In the genomic region with DNA sequence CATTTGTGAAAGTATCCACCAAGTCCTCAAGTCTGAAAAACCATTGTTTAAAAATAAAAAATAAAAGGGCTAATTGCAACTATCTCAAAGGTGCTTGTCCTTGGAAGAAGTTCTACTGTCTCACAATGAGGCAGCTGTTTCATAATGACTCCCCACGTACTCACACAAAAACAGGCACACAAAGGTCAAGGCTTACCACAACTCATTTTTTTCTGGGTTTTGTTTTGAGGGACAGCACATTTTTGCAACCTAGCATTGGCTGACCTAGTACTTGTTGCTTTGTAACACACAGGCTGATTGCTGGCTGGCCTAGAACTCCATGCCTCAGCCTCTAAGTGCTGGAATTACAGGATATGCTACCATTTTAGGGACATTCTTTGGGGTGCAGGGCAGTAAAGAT, we compare ENCODE assay signal across 20 mouse cellular contexts. TPM values are rescaled to one million over a fixed set of nuclear protein-coding genes. Genes with fewer than 3 reads are reported as not detected.
DNase-seq lines count a peak whose midpoint lies in the region; ATAC-seq and TF ChIP-seq lines count a peak whose summit lies in the region.
"Had no signal": no experiment of that assay in that cellular context is flagged by ENCODE, and none has a peak within 500 bp of the region (broad histone marks: within the 10 kb centered on the region; RNA-seq: fewer than 3 reads in every experiment).

No protein-coding gene starts in this region.

- no peak overlapping the region for H3K4me3 ChIP-seq in lung, postnatal 0 days (ENCODE audit: low read depth, low read length)
- no peak overlapping the region for H3K4me3 ChIP-seq in CH12.LX (replicated peaks in 1 of 3; ENCODE audit: low read depth in 2 of 3, low read length in 2 of 3, poor library complexity in 1 of 3)
- no peak overlapping the region for H3K4me3 ChIP-seq in bone marrow macrophage, adult 2 months (ENCODE audit: insufficient read depth, low read length)
- no peak overlapping the region for H3K4me3 ChIP-seq in liver, postnatal 0 days (ENCODE audit: low read depth, low read length)
- H3K4me3 ChIP-seq in forebrain, embryonic 11.5 days (ENCODE audit: low read depth, low read length) = no peak overlapping the region
- H3K4me3 ChIP-seq in limb, embryonic 10.5 days = no peak overlapping the region
- H3K4me3 ChIP-seq: embryonic facial prominence, embryonic 12.5 days; forebrain, embryonic 10.5 days; heart, embryonic 12.5 days; hindbrain, embryonic 10.5 days; left cerebral cortex, adult 2 months; neural tube, embryonic 12.5 days had no signal

- H3K27me3 ChIP-seq in lung, postnatal 0 days (replicated peaks; ENCODE audit: insufficient read depth, low read length) = no peaks in the 10 kb centered on the region
- no peaks in the 10 kb centered on the region for H3K27me3 ChIP-seq in CH12.LX (replicated peaks)
- H3K27me3 ChIP-seq in liver, postnatal 0 days (ENCODE audit: insufficient read depth, low read length) = no peaks in the 10 kb centered on the region
- H3K27me3 ChIP-seq in forebrain, embryonic 11.5 days (ENCODE audit: control insufficient read depth, insufficient read depth, low read length) = no peaks in the 10 kb centered on the region
- no peaks in the 10 kb centered on the region for H3K27me3 ChIP-seq in limb, embryonic 10.5 days (ENCODE audit: low read depth, poor library complexity, severe bottlenecking)
- H3K27me3 ChIP-seq: embryonic facial prominence, embryonic 12.5 days; heart, embryonic 12.5 days; neural tube, embryonic 12.5 days had no signal

- WGBS in lung, postnatal 0 days = 44% methylated on average over 1 of the region's 1 CpGs
- 44% methylated on average over 1 of the region's 1 CpGs for WGBS in liver, postnatal 0 days (ENCODE audit: insufficient replicate concordance)
- WGBS in forebrain, embryonic 11.5 days = 83% methylated on average over 1 of the region's 1 CpGs
- WGBS in limb, embryonic 10.5 days = 95% methylated on average over 1 of the region's 1 CpGs

- dilution Hi-C loops in CH12.LX (cut with MboI; ENCODE audit: extremely low pct_ligation_motif_present, extremely low pct_unique_long_range_greater_than_20kb, low sequenced_read_pairs) = no loop called here

- ATAC-seq in lung, postnatal 0 days = no peak
- no peak for ATAC-seq in liver, postnatal 0 days
- ATAC-seq in forebrain, embryonic 11.5 days (replicated peaks; ENCODE audit: low FRiP score) = no peak

- TF ChIP-seq EP300 in lung, postnatal 0 days (IDR thresholded peaks at IDR 0.05) = no peak
- peak; percentile 79 for TF ChIP-seq EP300 in CH12.LX (IDR thresholded peaks at IDR 0.05; ENCODE audit: low read length)
- TF ChIP-seq EP300 in liver, postnatal 0 days (IDR thresholded peaks at IDR 0.05; ENCODE audit: low read depth) = no peak

- H3K4me2 ChIP-seq in lung, postnatal 0 days (replicated peaks; ENCODE audit: low read depth, low read length) = no peak overlapping the region
- H3K4me2 ChIP-seq in CH12.LX (ENCODE audit: insufficient read depth, low read depth, poor library complexity, severe bottlenecking) = peak overlapping the region; percentile 61; the same call in 1 of the 2 replicates
- H3K4me2 ChIP-seq in liver, postnatal 0 days (ENCODE audit: low read depth, low read length) = peak overlapping the region; percentile 1; the same call in 1 of the 2 replicates
- no peak overlapping the region for H3K4me2 ChIP-seq in forebrain, embryonic 11.5 days (ENCODE audit: low read depth, low read length, severe bottlenecking)
- H3K4me2 ChIP-seq: embryonic facial prominence, embryonic 12.5 days; heart, embryonic 12.5 days; lung, embryonic 14.5 days; neural tube, embryonic 12.5 days had no signal

- no peak for TF ChIP-seq POLR2A in CH12.LX (IDR thresholded peaks at IDR 0.05; ENCODE audit: low read depth, low read length)
- no peak for TF ChIP-seq POLR2A in bone marrow macrophage, adult 2 months (IDR thresholded peaks at IDR 0.05; ENCODE audit: borderline replicate concordance, low read depth, low read length)

- in situ Hi-C loops in CH12.LX (cut with MboI; ENCODE audit: low pct_ligation_motif_present, low pct_unique_long_range_greater_than_20kb, low sequenced_read_pairs) = no loop called here

- H3K36me3 ChIP-seq in lung, postnatal 0 days (ENCODE audit: insufficient read depth, low read length) = no peaks in the 10 kb centered on the region
- H3K36me3 ChIP-seq in CH12.LX (replicated peaks in 1 of 2; ENCODE audit: control insufficient read depth in 1 of 2, insufficient read depth in 1 of 2, low read length in 1 of 2) = peaks cover 3 to 16% of the 10 kb centered on the region in 2 experiments
- 0 out of 2 replicates have a peak, but pooled peaks cover 3% of the 10 kb centered on the region for H3K36me3 ChIP-seq in liver, postnatal 0 days (replicated peaks; ENCODE audit: insufficient read depth, low read length)
- H3K36me3 ChIP-seq in forebrain, embryonic 11.5 days (ENCODE audit: control insufficient read depth, insufficient read depth, low read length) = no peaks in the 10 kb centered on the region
- H3K36me3 ChIP-seq in limb, embryonic 10.5 days = peaks cover 9% of the 10 kb centered on the region
- H3K36me3 ChIP-seq: embryonic facial prominence, embryonic 12.5 days had no signal

- peaks cover 6% of the 10 kb centered on the region; the same call in 1 of the 2 replicates for H3K4me1 ChIP-seq in lung, postnatal 0 days (ENCODE audit: insufficient read depth, low read depth, low read length)
- peaks cover 12 to 62% of the 10 kb centered on the region in 2 experiments for H3K4me1 ChIP-seq in CH12.LX (ENCODE audit: control insufficient read depth in 1 of 2, insufficient read depth in 2 of 2)
- H3K4me1 ChIP-seq in bone marrow macrophage, adult 2 months (ENCODE audit: control insufficient read depth, insufficient read depth, low read length) = peaks cover 17% of the 10 kb centered on the region
- H3K4me1 ChIP-seq in liver, postnatal 0 days (ENCODE audit: insufficient read depth) = peaks cover 30% of the 10 kb centered on the region
- no peaks in the 10 kb centered on the region for H3K4me1 ChIP-seq in forebrain, embryonic 11.5 days (replicated peaks; ENCODE audit: control insufficient read depth, insufficient read depth, low read length)
- no peaks in the 10 kb centered on the region for H3K4me1 ChIP-seq in limb, embryonic 10.5 days
- H3K4me1 ChIP-seq: embryonic facial prominence, embryonic 12.5 days; forebrain, embryonic 10.5 days; hindbrain, embryonic 10.5 days; neural tube, embryonic 12.5 days had no signal

- TF ChIP-seq RAD21 in CH12.LX (IDR thresholded peaks at IDR 0.05; ENCODE audit: low read depth, low read length) = no peak

- peak; percentile 40 for DNase-seq in lung, postnatal 36 days
- DNase-seq in lung, postnatal 0 days (ENCODE audit: low spot score) = no peak
- DNase-seq in CH12.LX (ENCODE audit: extremely low read depth) = peak; percentile 60
- DNase-seq in liver, postnatal 0 days = no peak
- no peak for DNase-seq in T-cell, adult 2 months (ENCODE audit: low spot score)
- no peak for DNase-seq in forebrain, embryonic 11.5 days (ENCODE audit: low spot score)
- no peak for DNase-seq in limb, embryonic 10.5 days (ENCODE audit: low spot score)
- DNase-seq: cerebellum, postnatal 36 days; kidney, adult 11 months; lung, embryonic 14.5 days; midbrain, embryonic 14.5 days; right cerebral cortex, adult 18-20 months; thymus, postnatal 14 days had no signal

- no peak for TF ChIP-seq CTCF in lung, postnatal 0 days (IDR thresholded peaks at IDR 0.05)
- no peak for TF ChIP-seq CTCF in CH12.LX (conservative IDR thresholded peaks at IDR 0.05 in 1 of 2, IDR thresholded peaks at IDR 0.05 in 1 of 2; ENCODE audit: low read depth in 2 of 2, low read length in 2 of 2)
- TF ChIP-seq CTCF in bone marrow macrophage, adult 2 months (IDR thresholded peaks at IDR 0.05; ENCODE audit: low read depth, low read length) = no peak
- no peak for TF ChIP-seq CTCF in liver, postnatal 0 days (IDR thresholded peaks at IDR 0.05; ENCODE audit: low read depth)

- no peak overlapping the region for H3K9ac ChIP-seq in lung, postnatal 0 days (replicated peaks; ENCODE audit: low read depth)
- 0 out of 2 replicates have a peak overlapping the region, but pooled peaks have one; percentile 39 for H3K9ac ChIP-seq in CH12.LX (ENCODE audit: insufficient read depth, low read depth)
- no peak overlapping the region for H3K9ac ChIP-seq in liver, postnatal 0 days (replicated peaks)
- no peak overlapping the region for H3K9ac ChIP-seq in forebrain, embryonic 11.5 days (ENCODE audit: low read length)
- H3K9ac ChIP-seq: embryonic facial prominence, embryonic 12.5 days; heart, embryonic 12.5 days; lung, embryonic 14.5 days; neural tube, embryonic 12.5 days had no signal

- no peak overlapping the region for H3K27ac ChIP-seq in lung, postnatal 0 days (ENCODE audit: low read length)
- H3K27ac ChIP-seq in CH12.LX (ENCODE audit: insufficient read depth, low read depth) = peak overlapping the region; percentile 75
- peak overlapping the region; percentile 42 for H3K27ac ChIP-seq in bone marrow macrophage, adult 2 months (ENCODE audit: insufficient read depth, low read depth, low read length)
- H3K27ac ChIP-seq in liver, postnatal 0 days (ENCODE audit: low read depth) = peak overlapping the region; percentile 46
- H3K27ac ChIP-seq in forebrain, embryonic 11.5 days (ENCODE audit: low read depth, low read length) = no peak overlapping the region
- no peak overlapping the region for H3K27ac ChIP-seq in limb, embryonic 10.5 days
- H3K27ac ChIP-seq: embryonic facial prominence, embryonic 12.5 days; forebrain, embryonic 10.5 days; hindbrain, embryonic 10.5 days; left cerebral cortex, adult 2 months; neural tube, embryonic 12.5 days had no signal

- no peaks in the 10 kb centered on the region for H3K9me3 ChIP-seq in lung, postnatal 0 days (ENCODE audit: low read length)
- peaks cover under 1% of the 10 kb centered on the region for H3K9me3 ChIP-seq in CH12.LX (replicated peaks; ENCODE audit: low read length)
- no peaks in the 10 kb centered on the region for H3K9me3 ChIP-seq in liver, postnatal 0 days (ENCODE audit: low read length)
- peaks cover under 1% of the 10 kb centered on the region; the same call in 1 of the 2 replicates for H3K9me3 ChIP-seq in forebrain, embryonic 11.5 days (ENCODE audit: control insufficient read depth, low read length)
- no peaks in the 10 kb centered on the region for H3K9me3 ChIP-seq in limb, embryonic 10.5 days (replicated peaks)
- H3K9me3 ChIP-seq: embryonic facial prominence, embryonic 12.5 days; heart, embryonic 12.5 days had no signal

- peaks cover 81% of the 10 kb centered on the region for H3K79me2 ChIP-seq in CH12.LX (replicated peaks; ENCODE audit: control insufficient read depth, extremely low read depth, insufficient read depth, poor library complexity, severe bottlenecking)

RNA-seq across cellular contexts. Expression of gene Rab10, which starts 26.8 kb away (rescaled TPM):
- 58.4 and 65.4 TPM in 2 replicates for polyA plus RNA-seq in lung, postnatal 0 days (2015; fragmentation: Nextera tagmentation; extraction: Ambion mirVana)
- total RNA-seq in CH12.LX (2012; rRNA removed) = 60.1 and 68.2 TPM in 2 replicates
- 91.8 and 109 TPM in 2 replicates for total RNA-seq in CH12.LX (2014; rRNA removed)
- 108 and 111 TPM in 2 replicates for polyA plus RNA-seq in CH12.LX (2012; ENCODE audit: insufficient read length, low read depth)
- polyA plus RNA-seq in bone marrow macrophage, adult 2 months (2012; ENCODE audit: insufficient read depth, insufficient read length, missing spikeins) = 143 and 145 TPM in 2 replicates
- 31.6 and 34.6 TPM in 2 replicates for polyA plus RNA-seq in liver, postnatal 0 days (2015; fragmentation: Nextera tagmentation; extraction: Ambion mirVana)
- 111 and 118 TPM in 2 replicates for polyA plus RNA-seq in forebrain, embryonic 11.5 days (2014; fragmentation: Nextera tagmentation; extraction: Ambion mirVana)
- polyA plus RNA-seq in limb, embryonic 10.5 days (2016; fragmentation: Nextera tagmentation; extraction: Ambion mirVana) = 67.2 and 74.8 TPM in 2 replicates

Comparison
In these comparisons a context has a peak if more than half of its experiments do, and no peak if none do; other contexts are left out.
1. DNase-seq: peak in lung, postnatal 36 days (single experiment) and CH12.LX (single experiment); none in lung, postnatal 0 days (single experiment), liver, postnatal 0 days (single experiment), T-cell, adult 2 months (single experiment), forebrain, embryonic 11.5 days (single experiment) and limb, embryonic 10.5 days (single experiment).
2. H3K27ac ChIP-seq: peak in CH12.LX (single experiment), bone marrow macrophage, adult 2 months (single experiment) and liver, postnatal 0 days (single experiment); none in lung, postnatal 0 days (single experiment), forebrain, embryonic 11.5 days (single experiment) and limb, embryonic 10.5 days (single experiment).
3. H3K4me2 ChIP-seq: peak in CH12.LX (single experiment) and liver, postnatal 0 days (single experiment); none in lung, postnatal 0 days (single experiment) and forebrain, embryonic 11.5 days (single experiment).